Mouse (Mus musculus) liver, postnatal 0 days (tissue): ENCODE data around the gene Glod4.

Experiments
- CTCF ChIP-seq: sonication (generic); IDR thresholded peaks from 2 replicates; pipeline ENCODE4 v1.5.1; 2016; ENCODE audit warnings: antibody characterized with exemption, low read depth
- EP300 ChIP-seq: IDR thresholded peaks from 2 replicates; pipeline ENCODE4 v1.6.1; 2016; ENCODE audit warnings: antibody characterized with exemption, low read depth, mild to moderate bottlenecking

DNA sequence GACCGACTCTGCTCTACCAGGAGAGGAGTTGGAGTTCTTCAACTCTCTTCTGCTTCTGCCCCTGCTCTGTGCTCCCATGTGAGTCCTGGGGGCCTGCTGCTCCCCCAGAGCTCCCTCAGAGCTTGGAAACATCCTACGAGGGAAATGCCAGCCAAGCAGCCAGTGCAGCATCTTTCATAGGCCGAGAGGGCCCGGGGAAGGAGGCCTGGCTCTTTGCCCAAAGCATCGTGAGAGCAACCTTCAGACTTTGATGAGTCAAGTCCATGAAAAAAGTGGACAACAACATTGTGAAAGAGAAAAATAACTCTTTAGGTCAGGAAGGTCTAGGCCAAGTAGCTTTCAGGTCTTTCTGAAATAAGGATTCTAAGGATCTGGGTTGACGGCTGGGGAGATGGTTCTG, 153.7 kb downstream of the Glod4 start:
- TF ChIP-seq EP300 (no peak), CTCF (no peak)
